Mouse (Mus musculus) telencephalon, adult 2 months (tissue): ENCODE measurements around the gene Car1.
"Not testable (repeated sequence)": the region's sequence is repeated elsewhere in the genome, so short reads cannot be mapped to it uniquely, and the experiment has no call there.

Source experiments
- DNase-seq: peaks from one replicate; pipeline ENCODE4 v3.0.0-alpha.2; 2011; ENCODE audit warnings: low read depth, low spot score

Gene Car1

GRCm38 (mm10) chr3:14808211-14808610 lies at the start of gene Car1:
Car1 (minus strand) TSS chr3:14808368.
- DNase-seq: no peak

GRCm38 (mm10) chr3:14857874-14858273 lies 49.7 kb upstream of the Car1 start:
- no peak for DNase-seq

- no peak for DNase-seq
Observed at GRCm38 (mm10) chr3:14854446-14854845, 46.3 kb upstream of the Car1 start.

GRCm38 (mm10) chr3:14853966-14854365 lies 45.8 kb upstream of the Car1 start:
- DNase-seq: no peak

- DNase-seq: no peak
Observed at GRCm38 (mm10) chr3:14848587-14849254, 40.6 kb upstream of the Car1 start.

- no peak for DNase-seq
Observed at GRCm38 (mm10) chr3:14839466-14840118, 31.4 kb upstream of the Car1 start.

- DNase-seq: no peak
Observed at GRCm38 (mm10) chr3:14838936-14839335, 30.8 kb upstream of the Car1 start.

GRCm38 (mm10) chr3:14832766-14833165 lies 24.6 kb upstream of the Car1 start:
- DNase-seq: no peak

GRCm38 (mm10) chr3:14831219-14831835 lies 23.2 kb upstream of the Car1 start:
- DNase-seq: no peak

GRCm38 (mm10) chr3:14828896-14829295 lies 20.7 kb upstream of the Car1 start:
- DNase-seq: no peak

GRCm38 (mm10) chr3:14819844-14820504 lies 11.8 kb upstream of the Car1 start:
- DNase-seq: no peak

GRCm38 (mm10) chr3:14815396-14815795 lies 7.2 kb upstream of the Car1 start:
- not testable (repeated sequence) for DNase-seq

GRCm38 (mm10) chr3:14806702-14807101 lies 1.5 kb downstream of the Car1 start:
- no peak for DNase-seq

GRCm38 (mm10) chr3:14805962-14806361 lies 2.2 kb downstream of the Car1 start:
- DNase-seq: no peak

GRCm38 (mm10) chr3:14804906-14805305 lies 3.3 kb downstream of the Car1 start:
- no peak for DNase-seq

GRCm38 (mm10) chr3:14797069-14797468 lies 11.1 kb downstream of the Car1 start:
- DNase-seq: no peak

- DNase-seq: no peak
Observed at GRCm38 (mm10) chr3:14795292-14796020, 12.7 kb downstream of the Car1 start.

- DNase-seq: no peak
Observed at GRCm38 (mm10) chr3:14792032-14792431, 16.1 kb downstream of the Car1 start.

GRCm38 (mm10) chr3:14787607-14788006 lies 20.6 kb downstream of the Car1 start:
- DNase-seq: no peak

- DNase-seq: no peak
Observed at GRCm38 (mm10) chr3:14787136-14787535, 21.0 kb downstream of the Car1 start.

GRCm38 (mm10) chr3:14786551-14787079 lies 21.6 kb downstream of the Car1 start:
- DNase-seq: no peak
